Mouse (Mus musculus) testis, adult 2 months (tissue): ENCODE measurements around the gene Ube2n. TPM values are rescaled to one million over a fixed set of nuclear protein-coding genes. Genes with fewer than 3 reads are reported as not detected.

Experiments
- H3K27ac ChIP-seq: fragments of 200-500 bp; 2 replicates; pipeline ENCODE4 v1.5.1; 2012; ENCODE audit warnings: low read depth, low read length; ENCODE audit not compliant: control insufficient read depth, insufficient read depth
- H3K27me3 ChIP-seq: fragments of 200-500 bp; 2 replicates; pipeline ENCODE4 v1.6.1; 2012; ENCODE audit warnings: mild to moderate bottlenecking, low read length, moderate library complexity; ENCODE audit not compliant: control insufficient read depth, insufficient read depth
- H3K36me3 ChIP-seq: fragments of 200-500 bp; 2 replicates; pipeline ENCODE4 v1.6.1; 2012; ENCODE audit warnings: mild to moderate bottlenecking, low read length; ENCODE audit not compliant: control insufficient read depth, insufficient read depth
- H3K4me1 ChIP-seq: fragments of 200-500 bp; 2 replicates; pipeline ENCODE4 v1.6.1; 2012; ENCODE audit warnings: low read length; ENCODE audit not compliant: control insufficient read depth, insufficient read depth
- H3K4me3 ChIP-seq: fragments of 200-500 bp; 2 replicates; pipeline ENCODE4 v1.5.1; 2012; ENCODE audit warnings: low read depth, mild to moderate bottlenecking, low read length, moderate library complexity, mixed read lengths; ENCODE audit not compliant: control insufficient read depth
- CTCF ChIP-seq: fragments of 200-500 bp; IDR thresholded peaks from 2 replicates; pipeline ENCODE4 v1.5.1; 2012; ENCODE audit warnings: low read depth, mild to moderate bottlenecking, inconsistent platforms, low read length, moderate library complexity; ENCODE audit not compliant: control insufficient read depth, insufficient read depth, insufficient replicate concordance
- POLR2A ChIP-seq: fragments of 200-500 bp; IDR thresholded peaks from 2 replicates; pipeline ENCODE4 v1.6.1; 2012; ENCODE audit warnings: low read depth, mild to moderate bottlenecking, inconsistent platforms, low read length, moderate library complexity; ENCODE audit not compliant: control insufficient read depth
- polyA plus RNA-seq: library from polyadenylated mRNA; depleted of rRNA; stranded (reverse); fragments of >200 nt; gene quantifications from 2 replicates; pipeline ENCODE4 v1.2.3, GENCODE M21; 2012

Ube2n gene
- polyA plus RNA-seq, 1 experiment: 294 TPM

DNA sequence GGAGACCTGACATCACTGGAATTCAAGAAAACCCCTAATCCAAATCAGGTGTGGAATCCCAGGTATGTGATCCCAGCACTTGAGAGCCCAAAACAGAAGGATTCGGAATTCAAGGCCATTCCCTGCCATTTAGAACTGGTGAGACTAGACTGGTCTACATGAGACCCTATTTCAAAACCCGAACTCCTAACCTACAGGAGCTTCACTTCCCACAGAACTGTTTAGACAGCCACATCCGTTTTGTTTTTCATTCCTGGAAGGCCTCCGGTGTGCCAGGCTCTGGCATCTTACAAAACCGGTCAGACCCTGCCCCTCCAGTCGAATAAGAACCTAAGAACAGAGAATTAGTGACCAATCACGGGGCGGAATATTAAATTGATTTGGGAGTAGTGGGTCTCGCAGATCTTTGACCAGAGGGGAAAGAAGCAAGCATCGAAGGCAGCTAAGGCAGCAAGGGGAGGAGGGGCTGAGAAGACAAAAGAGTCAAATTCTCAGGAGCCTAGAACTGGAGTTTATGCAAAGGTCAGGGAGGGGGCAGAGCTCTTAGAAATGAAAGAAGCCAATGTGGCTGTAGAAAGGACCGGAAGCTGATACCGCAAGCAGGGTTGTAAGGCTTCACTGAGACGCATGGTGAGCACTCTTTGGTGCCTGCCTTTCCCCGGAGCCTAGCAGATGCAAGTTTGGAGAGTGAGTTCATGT lies 50.4 kb downstream of the Ube2n start:
- Histone ChIP-seq H3K27ac (peak overlapping the region; percentile 12; the same call in 1 of the 2 replicates), H3K4me1 (peaks cover 8% of the 10 kb centered on the region), H3K36me3 (no peaks in the 10 kb centered on the region), H3K27me3 (no peaks in the 10 kb centered on the region), H3K4me3 (peak overlapping the region; percentile 70)
- no peak for TF ChIP-seq CTCF
- TF ChIP-seq POLR2A: no peak

DNA sequence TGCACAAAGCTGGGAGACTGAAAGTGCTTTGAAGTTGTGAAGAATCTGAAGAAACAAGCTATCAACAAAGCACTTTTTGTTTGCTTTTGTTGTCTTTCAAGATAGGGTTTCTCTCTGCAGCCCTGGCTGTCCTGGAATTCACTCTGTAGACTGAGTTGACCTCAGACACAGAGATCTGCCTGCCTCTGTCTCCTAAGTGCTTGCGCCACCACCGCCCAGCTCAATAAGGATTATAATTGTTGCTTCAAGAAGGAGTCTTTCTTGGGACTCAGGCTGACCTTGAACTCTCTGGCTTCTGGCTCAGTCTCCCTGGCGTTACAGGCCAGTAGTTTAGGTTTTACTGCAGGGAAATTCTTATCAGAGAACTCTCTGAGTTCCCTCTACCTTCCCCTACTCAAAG lies 51.8 kb downstream of the Ube2n start:
- Histone ChIP-seq H3K27me3 (no peaks in the 10 kb centered on the region), H3K4me3 (no peak overlapping the region; the same call in 1 of the 2 replicates), H3K27ac (no peak overlapping the region), H3K4me1 (peaks cover 8% of the 10 kb centered on the region), H3K36me3 (no peaks in the 10 kb centered on the region)
- TF ChIP-seq CTCF: no peak
- no peak for TF ChIP-seq POLR2A

DNA sequence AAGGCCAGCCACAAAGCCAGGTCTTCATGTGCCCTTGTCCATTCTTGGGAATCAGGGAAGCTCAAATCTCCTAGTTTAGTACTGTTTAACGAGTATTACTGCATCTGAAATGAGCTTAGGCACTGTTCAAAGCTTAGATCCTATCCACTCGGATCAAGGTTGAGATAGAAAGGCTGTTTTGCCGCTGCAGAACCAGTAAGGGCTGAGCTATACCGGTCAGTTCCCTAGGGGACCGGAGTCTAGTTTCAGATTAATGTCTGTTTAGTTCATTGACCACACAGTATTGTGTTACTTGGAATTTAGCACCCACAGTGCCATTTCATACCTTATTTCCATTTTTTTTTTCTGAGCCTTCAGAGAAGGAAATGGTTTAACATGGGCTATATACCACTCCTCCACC lies 52.6 kb downstream of the Ube2n start:
- H3K4me1 ChIP-seq: peaks cover 8% of the 10 kb centered on the region
- no peaks in the 10 kb centered on the region for H3K27me3 ChIP-seq
- TF ChIP-seq CTCF: no peak
- no peak for TF ChIP-seq POLR2A
- H3K27ac ChIP-seq: no peak overlapping the region
- H3K4me3 ChIP-seq: no peak overlapping the region
- H3K36me3 ChIP-seq: no peaks in the 10 kb centered on the region

GRCm38 (mm10) chr10:95568016-95568415 lies 53.1 kb downstream of the Ube2n start:
- H3K27ac ChIP-seq: no peak overlapping the region
- H3K4me1 ChIP-seq: peaks cover 8% of the 10 kb centered on the region
- H3K27me3 ChIP-seq: no peaks in the 10 kb centered on the region
- TF ChIP-seq POLR2A (no peak), CTCF (no peak)
- no peaks in the 10 kb centered on the region for H3K36me3 ChIP-seq
- no peak overlapping the region for H3K4me3 ChIP-seq

- no peak overlapping the region for H3K4me3 ChIP-seq
- peaks cover 8% of the 10 kb centered on the region for H3K4me1 ChIP-seq
- H3K27me3 ChIP-seq: no peaks in the 10 kb centered on the region
- H3K36me3 ChIP-seq: no peaks in the 10 kb centered on the region
- no peak overlapping the region for H3K27ac ChIP-seq
- TF ChIP-seq CTCF: no peak
- TF ChIP-seq POLR2A: no peak
Observed at GRCm38 (mm10) chr10:95569441-95569840, 54.5 kb downstream of the Ube2n start.

DNA sequence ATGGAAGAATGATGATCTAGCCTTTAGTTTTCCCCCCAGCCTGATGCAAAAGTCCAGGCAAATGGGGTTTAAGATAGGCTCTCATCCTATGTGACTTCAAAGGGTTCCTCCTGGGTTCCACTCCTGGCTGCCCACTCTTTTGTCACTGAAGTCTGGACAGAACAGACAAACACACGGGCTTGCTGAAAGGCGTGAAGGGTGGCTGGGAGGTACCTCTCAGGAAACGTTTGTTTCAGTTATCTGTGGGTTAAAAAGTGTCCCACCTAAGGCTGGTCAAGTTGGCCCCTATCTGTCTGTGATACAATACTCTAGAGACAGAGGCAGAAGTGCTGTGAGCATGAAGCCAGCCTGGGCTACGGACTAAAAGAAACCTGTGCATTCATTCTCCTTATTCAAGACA lies 60.0 kb downstream of the Ube2n start:
- TF ChIP-seq POLR2A (no peak), CTCF (no peak)
- Histone ChIP-seq H3K4me3 (no peak overlapping the region), H3K27ac (no peak overlapping the region), H3K4me1 (peaks cover 5% of the 10 kb centered on the region), H3K27me3 (no peaks in the 10 kb centered on the region), H3K36me3 (no peaks in the 10 kb centered on the region)

GRCm38 (mm10) chr10:95575839-95576380 lies 61.0 kb downstream of the Ube2n start:
- Histone ChIP-seq H3K27ac (no peak overlapping the region), H3K4me1 (peaks cover 5% of the 10 kb centered on the region), H3K4me3 (no peak overlapping the region), H3K36me3 (no peaks in the 10 kb centered on the region), H3K27me3 (no peaks in the 10 kb centered on the region)
- TF ChIP-seq POLR2A (no peak), CTCF (no peak)
